Mouse (Mus musculus): ENCODE data around the gene Cdc42se2.

DNA sequence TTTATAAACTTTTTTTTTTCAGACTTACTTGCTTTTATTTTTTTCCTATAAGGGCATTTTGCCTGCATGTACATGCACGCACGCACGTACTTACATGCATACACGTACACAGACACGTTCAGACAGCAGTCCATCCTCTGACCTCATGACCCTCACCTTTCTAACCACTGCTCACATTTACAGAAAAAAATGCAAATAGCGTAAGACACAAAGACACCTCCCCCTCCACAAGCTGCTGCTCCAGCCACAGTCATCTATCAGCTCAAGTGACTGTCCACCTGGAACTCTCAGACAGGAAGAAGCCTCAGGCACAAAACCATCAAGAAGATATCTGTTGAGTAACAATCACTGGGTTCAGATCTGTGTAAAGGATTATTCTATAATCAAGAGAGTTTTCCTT lies 5.2 kb downstream of the Cdc42se2 start:
- TF ChIP-seq GATA1 (IDR thresholded peaks at IDR 0.05; ENCODE audit: borderline replicate concordance, low read length), result no peak
- no peak for TF ChIP-seq FLI1 (IDR thresholded peaks at IDR 0.05; ENCODE audit: low read length)
